Mouse (Mus musculus) CH12.LX (cell line): Measurements from ENCODE around the gene Kif21b. TPM values are rescaled to one million over a fixed set of nuclear protein-coding genes. Genes with fewer than 3 reads are reported as not detected.

Source experiments
- DNase-seq: peaks from one replicate; pipeline ENCODE4 v3.0.0-alpha.2; 2013; ENCODE audit errors: extremely low read depth
- H3K27ac ChIP-seq: 2 replicates; pipeline ENCODE4 v1.5.1; 2012; ENCODE audit warnings: low read depth, mild to moderate bottlenecking, control low read depth, moderate library complexity; ENCODE audit not compliant: insufficient read depth
- H3K27me3 ChIP-seq: replicated peaks from 2 replicates; pipeline ENCODE3; 2012; ENCODE audit warnings: inconsistent platforms
- H3K36me3 ChIP-seq, 2 experiments: replicated peaks in 1 of 2; 2 replicates each; pipeline versions ENCODE3 to v1.6.1; 2012; ENCODE audit warnings: inconsistent platforms in 1 of 2, low read length in 1 of 2, mild to moderate bottlenecking in 1 of 2, mixed read lengths in 1 of 2, moderate library complexity in 1 of 2; ENCODE audit not compliant: control insufficient read depth in 1 of 2, insufficient read depth in 1 of 2
- H3K4me1 ChIP-seq, 2 experiments: 2 replicates each; pipeline ENCODE4 v1.6.1; 2012; ENCODE audit warnings: inconsistent platforms in 1 of 2, moderate library complexity in 1 of 2; ENCODE audit not compliant: insufficient read depth in 2 of 2, control insufficient read depth in 1 of 2
- H3K4me2 ChIP-seq: 2 replicates; pipeline ENCODE4 v1.6.1; 2012; ENCODE audit warnings: low read depth, mild to moderate bottlenecking, control low read depth; ENCODE audit not compliant: poor library complexity, insufficient read depth, severe bottlenecking
- H3K4me3 ChIP-seq, 3 experiments: fragments of 150-350 bp in 1 of 3; sonication (generic) in 1 of 3; replicated peaks in 1 of 3; 2 replicates each; pipeline versions ENCODE3 to v1.5.1; 2011 to 2012; ENCODE audit warnings: low read depth in 2 of 3, low read length in 2 of 3, mild to moderate bottlenecking in 2 of 3, moderate library complexity in 2 of 3, control low read depth in 1 of 3, improper control_type of control experiment in 1 of 3, inconsistent platforms in 1 of 3, mixed read lengths in 1 of 3; ENCODE audit not compliant: poor library complexity in 1 of 3
- H3K79me2 ChIP-seq: replicated peaks from 2 replicates; pipeline ENCODE4 v1.6.1; 2012; ENCODE audit warnings: mild to moderate bottlenecking, moderate library complexity; ENCODE audit not compliant: control insufficient read depth, poor library complexity, insufficient read depth, severe bottlenecking; ENCODE audit errors: extremely low read depth
- H3K9ac ChIP-seq: 2 replicates; pipeline ENCODE4 v1.6.1; 2012; ENCODE audit warnings: low read depth, mild to moderate bottlenecking, control low read depth, moderate library complexity; ENCODE audit not compliant: insufficient read depth
- H3K9me3 ChIP-seq: replicated peaks from 2 replicates; pipeline ENCODE3; 2012; ENCODE audit warnings: low read length, inconsistent platforms, mixed read lengths
- BHLHE40 ChIP-seq: IDR thresholded peaks from 2 replicates; pipeline ENCODE4 v1.6.1; 2011; ENCODE audit warnings: mild to moderate bottlenecking, low read depth, low read length, improper control_type of control experiment
- CHD1 ChIP-seq: IDR thresholded peaks from 2 replicates; pipeline ENCODE4 v1.6.1; 2012; ENCODE audit warnings: low read depth, low read length, improper control_type of control experiment, inconsistent platforms
- CHD2 ChIP-seq: IDR thresholded peaks from 2 replicates; pipeline ENCODE4 v1.6.1; 2011; ENCODE audit warnings: low read length, improper control_type of control experiment
- CTCF ChIP-seq, 2 experiments: IDR thresholded peaks in 1 of 2; conservative IDR thresholded peaks in 1 of 2; 2 replicates each; pipeline ENCODE4 v1.5.1; 2011 to 2012; ENCODE audit warnings: low read depth in 2 of 2, low read length in 2 of 2, improper control_type of control experiment in 1 of 2, inconsistent platforms in 1 of 2, mild to moderate bottlenecking in 1 of 2, moderate library complexity in 1 of 2
- E2F4 ChIP-seq: IDR thresholded peaks from 2 replicates; pipeline ENCODE4 v1.6.1; 2011; ENCODE audit warnings: low read depth, low read length, improper control_type of control experiment; ENCODE audit not compliant: insufficient replicate concordance
- ELF1 ChIP-seq: IDR thresholded peaks from 2 replicates; pipeline ENCODE4 v1.6.1; 2014; ENCODE audit warnings: low read depth, mild to moderate bottlenecking, inconsistent platforms, low read length, improper control_type of control experiment
- GABPA ChIP-seq: IDR thresholded peaks from 2 replicates; pipeline ENCODE4 v1.6.1; 2012; ENCODE audit warnings: low read depth, low read length, improper control_type of control experiment, inconsistent platforms; ENCODE audit not compliant: insufficient replicate concordance
- KAT2A ChIP-seq: IDR thresholded peaks from 2 replicates; pipeline ENCODE4 v1.6.1; 2012; ENCODE audit warnings: low read length, improper control_type of control experiment, inconsistent platforms; ENCODE audit not compliant: insufficient replicate concordance
- MAFK ChIP-seq: IDR thresholded peaks from 2 replicates; pipeline ENCODE4 v1.6.1; 2011; ENCODE audit warnings: low read length, improper control_type of control experiment; ENCODE audit not compliant: insufficient replicate concordance
- MAX ChIP-seq: IDR thresholded peaks from 2 replicates; pipeline ENCODE4 v1.6.1; 2011; ENCODE audit warnings: low read length, improper control_type of control experiment
- MEF2A ChIP-seq: IDR thresholded peaks from 2 replicates; pipeline ENCODE4 v1.6.1; 2014; ENCODE audit warnings: low read depth, mild to moderate bottlenecking, inconsistent platforms, low read length, improper control_type of control experiment, borderline replicate concordance
- MYC ChIP-seq: IDR thresholded peaks from 2 replicates; pipeline ENCODE4 v1.6.1; 2011; ENCODE audit warnings: low read depth, mild to moderate bottlenecking, improper control_type of control experiment, low read length
- NELFE ChIP-seq: IDR thresholded peaks from 2 replicates; pipeline ENCODE4 v1.6.1; 2011; ENCODE audit warnings: low read depth, low read length, improper control_type of control experiment
- PAX5 ChIP-seq: IDR thresholded peaks from 2 replicates; pipeline ENCODE4 v1.6.1; 2012; ENCODE audit warnings: low read length, inconsistent platforms, mixed read lengths
- POLR2A ChIP-seq: IDR thresholded peaks from 2 replicates; pipeline ENCODE4 v1.6.1; 2011; ENCODE audit warnings: low read depth, mild to moderate bottlenecking, improper control_type of control experiment, low read length
- POLR2AphosphoS2 ChIP-seq: IDR thresholded peaks from 2 replicates; pipeline ENCODE4 v1.6.1; 2011; ENCODE audit warnings: low read depth, low read length, improper control_type of control experiment
- SIN3A ChIP-seq: IDR thresholded peaks from 2 replicates; pipeline ENCODE4 v1.6.1; 2012; ENCODE audit warnings: low read length, improper control_type of control experiment, inconsistent platforms
- TBP ChIP-seq: conservative IDR thresholded peaks from 2 replicates; pipeline ENCODE4 v1.6.1; 2011; ENCODE audit warnings: low read depth, low read length, improper control_type of control experiment
- ZC3H11A ChIP-seq: IDR thresholded peaks from 2 replicates; pipeline ENCODE4 v1.6.1; 2012; ENCODE audit warnings: low read depth, mild to moderate bottlenecking, inconsistent platforms, low read length, improper control_type of control experiment
- ZKSCAN1 ChIP-seq: IDR thresholded peaks from 2 replicates; pipeline ENCODE4 v1.6.1; 2012; ENCODE audit warnings: low read depth, inconsistent platforms, low read length, improper control_type of control experiment, borderline replicate concordance
- ZNF384 ChIP-seq: IDR thresholded peaks from 2 replicates; pipeline ENCODE4 v1.6.1; 2012; ENCODE audit warnings: low read depth, low read length, improper control_type of control experiment, inconsistent platforms
- dilution Hi-C: fragments of 300-500 bp; cut with MboI; formaldehyde crosslinking; loops from 2 replicates; pipeline ENCODE4 v1.14.3; 2020; ENCODE audit warnings: low sequenced_read_pairs; ENCODE audit not compliant: extremely low pct_unique_long_range_greater_than_20kb, extremely low pct_ligation_motif_present
- in situ Hi-C: fragments of 300-500 bp; cut with MboI; formaldehyde crosslinking; loops from 3 replicates; pipeline ENCODE4 v1.14.3; 2019; ENCODE audit warnings: low sequenced_read_pairs, low pct_ligation_motif_present, low pct_unique_long_range_greater_than_20kb, mixed read lengths
- polyA plus RNA-seq: library from polyadenylated mRNA; unstranded; fragments of >175 nt; gene quantifications from 2 replicates; pipeline ENCODE4 v1.2.1, GENCODE M21; 2012; ENCODE audit warnings: low read depth; ENCODE audit not compliant: insufficient read length
- total RNA-seq, 2 experiments: library from RNA; depleted of rRNA; stranded (reverse); fragments of 300-350 nt in 1 of 2; fragments of >200 nt in 1 of 2; gene quantifications; 2 replicates each; pipeline ENCODE4 v1.2.3; 2012 to 2014

The Kif21b gene
- total and polyA plus RNA-seq, 3 experiments: 7.3 to 32.4 (median 26.2) TPM

- no peak overlapping the region for H3K4me3 ChIP-seq
- no peak overlapping the region for H3K4me2 ChIP-seq
- dilution Hi-C loops (no loop called here), in situ Hi-C loops (no loop called here)
- H3K4me1 ChIP-seq: no peaks in the 10 kb centered on the region
- H3K27ac ChIP-seq: no peak overlapping the region
- H3K9ac ChIP-seq: no peak overlapping the region
- no peaks in the 10 kb centered on the region for H3K36me3 ChIP-seq
- peaks cover 1% of the 10 kb centered on the region for H3K9me3 ChIP-seq
- no peak for TF ChIP-seq ELF1
- TF ChIP-seq NELFE: no peak
- TF ChIP-seq CTCF (conservative IDR thresholded peaks at IDR 0.05 in 1 of 2, IDR thresholded peaks at IDR 0.05 in 1 of 2; ENCODE audit: low read depth in 2 of 2, low read length in 2 of 2): no peak
- TF ChIP-seq KAT2A: no peak
- TF ChIP-seq ZNF384: no peak
- no peak for TF ChIP-seq ZC3H11A
- peaks cover 72% of the 10 kb centered on the region for H3K27me3 ChIP-seq
- no peak for DNase-seq
- no peaks in the 10 kb centered on the region for H3K79me2 ChIP-seq
Observed at GRCm38 (mm10) chr1:136094807-136095206, 36.4 kb upstream of the Kif21b start.

DNA sequence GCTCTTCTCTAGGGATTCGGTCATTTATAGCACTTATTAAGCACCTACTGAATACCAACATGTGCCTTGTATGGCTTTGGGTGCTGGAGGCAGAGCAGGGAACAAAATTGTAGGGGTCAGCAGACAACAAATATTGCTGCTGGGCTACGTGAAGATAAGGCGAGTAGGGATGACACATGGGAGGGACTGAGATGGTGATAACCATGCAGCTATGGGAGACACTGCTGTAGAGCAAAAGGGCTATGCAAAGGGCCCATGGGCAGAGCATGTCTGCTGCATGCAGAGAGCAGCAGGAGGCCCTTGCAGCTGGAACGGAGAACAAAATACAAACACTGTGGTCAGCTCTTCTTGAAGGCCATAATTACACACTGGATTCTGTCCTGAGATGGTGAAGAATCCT lies 29.1 kb upstream of the Kif21b start:
- no peak overlapping the region for H3K4me3 ChIP-seq
- H3K27ac ChIP-seq: no peak overlapping the region
- H3K9me3 ChIP-seq: peaks cover 4% of the 10 kb centered on the region
- no peaks in the 10 kb centered on the region for H3K36me3 ChIP-seq
- H3K9ac ChIP-seq: no peak overlapping the region
- no peak for DNase-seq
- H3K4me1 ChIP-seq: no peaks in the 10 kb centered on the region
- no peak for TF ChIP-seq ZKSCAN1
- TF ChIP-seq MEF2A: no peak
- no peak for TF ChIP-seq CHD2
- no peak for TF ChIP-seq POLR2A
- no peak for TF ChIP-seq ZC3H11A
- no peak for TF ChIP-seq MAFK
- TF ChIP-seq MYC: no peak
- TF ChIP-seq NELFE: no peak
- peaks cover 59% of the 10 kb centered on the region for H3K27me3 ChIP-seq
- in situ Hi-C loops (no loop called here), dilution Hi-C loops (no loop called here)
- no peaks in the 10 kb centered on the region for H3K79me2 ChIP-seq
- H3K4me2 ChIP-seq: no peak overlapping the region

DNA sequence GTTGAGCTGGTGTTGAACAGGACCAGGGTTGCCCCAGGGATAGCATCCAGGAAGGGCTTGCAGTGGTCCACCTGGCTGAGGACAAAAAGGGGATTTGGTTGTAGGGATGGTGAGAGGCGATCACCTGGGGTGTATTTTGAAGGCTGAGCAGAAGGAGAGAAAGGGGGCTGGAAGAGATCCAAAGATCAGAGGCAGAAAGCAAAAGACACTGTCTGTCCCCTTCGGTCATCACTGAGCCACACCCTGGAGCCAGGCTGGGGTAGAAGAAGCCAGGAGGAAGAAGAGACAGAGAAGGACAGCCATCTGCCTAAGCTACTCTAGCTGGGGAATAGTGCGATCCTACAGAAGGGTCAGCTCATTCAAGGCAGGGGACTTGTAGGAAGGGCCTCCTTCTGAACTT lies 28.6 kb upstream of the Kif21b start:
- in situ Hi-C loops: no loop called here
- no peak for TF ChIP-seq KAT2A
- TF ChIP-seq BHLHE40: no peak
- TF ChIP-seq POLR2AphosphoS2: no peak
- TF ChIP-seq SIN3A: no peak
- TF ChIP-seq E2F4: no peak
- no peak for TF ChIP-seq ZC3H11A
- TF ChIP-seq GABPA: no peak
- TF ChIP-seq CHD1: no peak
- no peak for TF ChIP-seq POLR2A
- no peak for TF ChIP-seq PAX5
- no peak for TF ChIP-seq ELF1
- TF ChIP-seq MEF2A: no peak
- TF ChIP-seq CTCF (conservative IDR thresholded peaks at IDR 0.05 in 1 of 2, IDR thresholded peaks at IDR 0.05 in 1 of 2; ENCODE audit: low read depth in 2 of 2, low read length in 2 of 2): no peak
- TF ChIP-seq NELFE: no peak
- TF ChIP-seq MAX: no peak
- no peak for TF ChIP-seq TBP
- Histone ChIP-seq H3K27ac (no peak overlapping the region), H3K4me3 (no peak overlapping the region), H3K27me3 (peaks cover 59% of the 10 kb centered on the region), H3K36me3 (no peaks in the 10 kb centered on the region), H3K9ac (no peak overlapping the region), H3K4me2 (no peak overlapping the region), H3K79me2 (no peaks in the 10 kb centered on the region), H3K9me3 (peaks cover 4% of the 10 kb centered on the region), H3K4me1 (no peaks in the 10 kb centered on the region)
- DNase-seq: no peak
- dilution Hi-C loops: no loop called here
